Mouse (Mus musculus): Measurements from ENCODE around the gene Cracr2b. TPM values are rescaled to one million over a fixed set of nuclear protein-coding genes. Genes with fewer than 3 reads are reported as not detected.

Cracr2b gene
- polyA plus RNA-seq, 1 experiment from 2014 or later = 4.4 TPM

GRCm38 (mm10) chr7:141491151-141491550 is 30.3 kb downstream of the Cracr2b start:
- Histone ChIP-seq H3K36me3 (ENCODE audit: control insufficient read depth, insufficient read depth, low read length) (no peaks in the 10 kb centered on the region), H3K4me3 (ENCODE audit: low read depth, low read length) (no peak overlapping the region), H3K27me3 (ENCODE audit: control insufficient read depth, insufficient read depth, low read length) (no peaks in the 10 kb centered on the region), H3K4me1 (replicated peaks; ENCODE audit: control insufficient read depth, insufficient read depth, low read length) (no peaks in the 10 kb centered on the region), H3K9ac (ENCODE audit: low read depth, low read length) (no peak overlapping the region), H3K4me2 (replicated peaks; ENCODE audit: low read depth, low read length) (no peak overlapping the region), H3K27ac (ENCODE audit: low read depth, low read length) (no peak overlapping the region), H3K9me3 (ENCODE audit: control insufficient read depth, low read length) (no peaks in the 10 kb centered on the region)
- WGBS = 86% methylated on average over 2 of the region's 2 CpGs
- ATAC-seq (ENCODE audit: low FRiP score) (no peak), DNase-seq (ENCODE audit: low spot score) (no peak)

- Histone ChIP-seq H3K27me3 (ENCODE audit: control insufficient read depth, insufficient read depth, low read length) (no peaks in the 10 kb centered on the region), H3K9ac (ENCODE audit: low read depth, low read length) (no peak overlapping the region), H3K27ac (ENCODE audit: low read depth, low read length) (no peak overlapping the region), H3K4me2 (replicated peaks; ENCODE audit: low read depth, low read length) (no peak overlapping the region), H3K9me3 (ENCODE audit: control insufficient read depth, low read length) (no peaks in the 10 kb centered on the region), H3K4me3 (ENCODE audit: low read depth, low read length) (no peak overlapping the region), H3K36me3 (ENCODE audit: control insufficient read depth, insufficient read depth, low read length) (no peaks in the 10 kb centered on the region), H3K4me1 (replicated peaks; ENCODE audit: control insufficient read depth, insufficient read depth, low read length) (no peaks in the 10 kb centered on the region)
- ATAC-seq (ENCODE audit: low FRiP score) (no peak), DNase-seq (ENCODE audit: low spot score) (no peak)
- 88% methylated on average over 5 of the region's 5 CpGs for whole genome bisulfite sequencing
Observed at GRCm38 (mm10) chr7:141492738-141493137, 31.8 kb downstream of the Cracr2b start.

- ATAC-seq (ENCODE audit: low FRiP score) (no peak), DNase-seq (ENCODE audit: low spot score) (no peak)
- 90% methylated on average over 1 of the region's 1 CpGs for WGBS
- H3K4me3 ChIP-seq (ENCODE audit: low read depth, low read length) = no peak overlapping the region
- H3K9me3 ChIP-seq (ENCODE audit: control insufficient read depth, low read length) = no peaks in the 10 kb centered on the region
- no peak overlapping the region for H3K27ac ChIP-seq (ENCODE audit: low read depth, low read length)
- H3K36me3 ChIP-seq (ENCODE audit: control insufficient read depth, insufficient read depth, low read length) = no peaks in the 10 kb centered on the region
- no peak overlapping the region for H3K9ac ChIP-seq (ENCODE audit: low read depth, low read length)
- H3K4me1 ChIP-seq (replicated peaks; ENCODE audit: control insufficient read depth, insufficient read depth, low read length) = no peaks in the 10 kb centered on the region
- no peaks in the 10 kb centered on the region for H3K27me3 ChIP-seq (ENCODE audit: control insufficient read depth, insufficient read depth, low read length)
- no peak overlapping the region for H3K4me2 ChIP-seq (replicated peaks; ENCODE audit: low read depth, low read length)
Observed at GRCm38 (mm10) chr7:141493729-141494128, 32.8 kb downstream of the Cracr2b start.

- WGBS = 79% methylated on average over 2 of the region's 2 CpGs
- Histone ChIP-seq H3K4me2 (replicated peaks; ENCODE audit: low read depth, low read length) (no peak overlapping the region), H3K36me3 (ENCODE audit: control insufficient read depth, insufficient read depth, low read length) (no peaks in the 10 kb centered on the region), H3K9me3 (ENCODE audit: control insufficient read depth, low read length) (no peaks in the 10 kb centered on the region), H3K4me3 (ENCODE audit: low read depth, low read length) (no peak overlapping the region), H3K27ac (ENCODE audit: low read depth, low read length) (no peak overlapping the region), H3K9ac (ENCODE audit: low read depth, low read length) (no peak overlapping the region), H3K4me1 (replicated peaks; ENCODE audit: control insufficient read depth, insufficient read depth, low read length) (no peaks in the 10 kb centered on the region), H3K27me3 (ENCODE audit: control insufficient read depth, insufficient read depth, low read length) (no peaks in the 10 kb centered on the region)
- ATAC-seq (ENCODE audit: low FRiP score) (no peak), DNase-seq (ENCODE audit: low spot score) (no peak)
Observed at GRCm38 (mm10) chr7:141495379-141495778, 34.5 kb downstream of the Cracr2b start.

GRCm38 (mm10) chr7:141495940-141496339 is 35.0 kb downstream of the Cracr2b start:
- DNase-seq (ENCODE audit: low spot score) (no peak), ATAC-seq (ENCODE audit: low FRiP score) (no peak)
- no peaks in the 10 kb centered on the region for H3K27me3 ChIP-seq (ENCODE audit: control insufficient read depth, insufficient read depth, low read length)
- H3K4me2 ChIP-seq (replicated peaks; ENCODE audit: low read depth, low read length) = no peak overlapping the region
- no peaks in the 10 kb centered on the region for H3K36me3 ChIP-seq (ENCODE audit: control insufficient read depth, insufficient read depth, low read length)
- no peaks in the 10 kb centered on the region for H3K4me1 ChIP-seq (replicated peaks; ENCODE audit: control insufficient read depth, insufficient read depth, low read length)
- H3K9me3 ChIP-seq (ENCODE audit: control insufficient read depth, low read length) = no peaks in the 10 kb centered on the region
- no peak overlapping the region for H3K4me3 ChIP-seq (ENCODE audit: low read depth, low read length)
- H3K27ac ChIP-seq (ENCODE audit: low read depth, low read length) = no peak overlapping the region
- no peak overlapping the region for H3K9ac ChIP-seq (ENCODE audit: low read depth, low read length)
- WGBS = 84% methylated on average over 4 of the region's 4 CpGs

- no peak overlapping the region for H3K4me2 ChIP-seq (replicated peaks; ENCODE audit: low read depth, low read length)
- WGBS = 99% methylated on average over 3 of the region's 3 CpGs
- no peaks in the 10 kb centered on the region for H3K27me3 ChIP-seq (ENCODE audit: control insufficient read depth, insufficient read depth, low read length)
- H3K4me1 ChIP-seq (replicated peaks; ENCODE audit: control insufficient read depth, insufficient read depth, low read length) = no peaks in the 10 kb centered on the region
- H3K27ac ChIP-seq (ENCODE audit: low read depth, low read length) = no peak overlapping the region
- ATAC-seq (ENCODE audit: low FRiP score) (no peak), DNase-seq (ENCODE audit: low spot score) (no peak)
- no peak overlapping the region for H3K9ac ChIP-seq (ENCODE audit: low read depth, low read length)
- H3K36me3 ChIP-seq (ENCODE audit: control insufficient read depth, insufficient read depth, low read length) = no peaks in the 10 kb centered on the region
- H3K4me3 ChIP-seq (ENCODE audit: low read depth, low read length) = no peak overlapping the region
- no peaks in the 10 kb centered on the region for H3K9me3 ChIP-seq (ENCODE audit: control insufficient read depth, low read length)
Observed at GRCm38 (mm10) chr7:141497600-141497999, 36.7 kb downstream of the Cracr2b start.

- Histone ChIP-seq H3K4me3 (ENCODE audit: low read depth, low read length) (no peak overlapping the region), H3K27ac (ENCODE audit: low read depth, low read length) (no peak overlapping the region), H3K4me2 (replicated peaks; ENCODE audit: low read depth, low read length) (no peak overlapping the region), H3K9ac (ENCODE audit: low read depth, low read length) (no peak overlapping the region), H3K9me3 (ENCODE audit: control insufficient read depth, low read length) (no peaks in the 10 kb centered on the region), H3K27me3 (ENCODE audit: control insufficient read depth, insufficient read depth, low read length) (no peaks in the 10 kb centered on the region), H3K4me1 (replicated peaks; ENCODE audit: control insufficient read depth, insufficient read depth, low read length) (no peaks in the 10 kb centered on the region), H3K36me3 (ENCODE audit: control insufficient read depth, insufficient read depth, low read length) (no peaks in the 10 kb centered on the region)
- no peak for DNase-seq (ENCODE audit: low spot score)
- no peak for ATAC-seq (ENCODE audit: low FRiP score)
- WGBS = 89% methylated on average over 7 of the region's 7 CpGs
Observed at GRCm38 (mm10) chr7:141501820-141502555, 41.1 kb downstream of the Cracr2b start.

- no peak overlapping the region for H3K4me2 ChIP-seq (replicated peaks; ENCODE audit: low read depth, low read length)
- WGBS = 93% methylated on average over 5 of the region's 5 CpGs
- ATAC-seq (ENCODE audit: low FRiP score) (no peak), DNase-seq (ENCODE audit: low spot score) (no peak)
- no peaks in the 10 kb centered on the region for H3K36me3 ChIP-seq (ENCODE audit: control insufficient read depth, insufficient read depth, low read length)
- H3K9me3 ChIP-seq (ENCODE audit: control insufficient read depth, low read length) = no peaks in the 10 kb centered on the region
- no peaks in the 10 kb centered on the region for H3K27me3 ChIP-seq (ENCODE audit: control insufficient read depth, insufficient read depth, low read length)
- H3K27ac ChIP-seq (ENCODE audit: low read depth, low read length) = no peak overlapping the region
- H3K4me1 ChIP-seq (replicated peaks; ENCODE audit: control insufficient read depth, insufficient read depth, low read length) = no peaks in the 10 kb centered on the region
- H3K4me3 ChIP-seq (ENCODE audit: low read depth, low read length) = no peak overlapping the region
- H3K9ac ChIP-seq (ENCODE audit: low read depth, low read length) = no peak overlapping the region
Observed at GRCm38 (mm10) chr7:141502556-141502905, 41.6 kb downstream of the Cracr2b start.

GRCm38 (mm10) chr7:141506278-141506677 is 45.4 kb downstream of the Cracr2b start:
- Histone ChIP-seq H3K27ac (ENCODE audit: low read depth, low read length) (no peak overlapping the region), H3K9ac (ENCODE audit: low read depth, low read length) (no peak overlapping the region), H3K4me1 (replicated peaks; ENCODE audit: control insufficient read depth, insufficient read depth, low read length) (no peaks in the 10 kb centered on the region), H3K9me3 (ENCODE audit: control insufficient read depth, low read length) (no peaks in the 10 kb centered on the region), H3K36me3 (ENCODE audit: control insufficient read depth, insufficient read depth, low read length) (no peaks in the 10 kb centered on the region), H3K4me3 (ENCODE audit: low read depth, low read length) (no peak overlapping the region), H3K27me3 (ENCODE audit: control insufficient read depth, insufficient read depth, low read length) (no peaks in the 10 kb centered on the region), H3K4me2 (replicated peaks; ENCODE audit: low read depth, low read length) (no peak overlapping the region)
- WGBS = 79% methylated on average over 2 of the region's 2 CpGs
- DNase-seq (ENCODE audit: low spot score) = no peak
- ATAC-seq (ENCODE audit: low FRiP score) = no peak

All from hindbrain, embryonic 11.5 days (tissue).